Mouse (Mus musculus) MEL (cell line): Measurements from ENCODE around the gene Vti1a. TPM values are rescaled to one million over a fixed set of nuclear protein-coding genes. Genes with fewer than 3 reads are reported as not detected.

Experiments
- DNase-seq: peaks from one replicate; pipeline ENCODE4 v3.0.0; 2011; ENCODE audit warnings: low read depth, low spot score
- H3K27ac ChIP-seq: 2 replicates; pipeline ENCODE4 v1.5.1; 2012; ENCODE audit warnings: low read depth, mild to moderate bottlenecking, control low read depth, low read length, moderate library complexity; ENCODE audit not compliant: control insufficient read depth
- H3K27me3 ChIP-seq, 2 experiments: fragments of 150-350 bp in 1 of 2; sonication (generic) in 1 of 2; 2 replicates each; pipeline ENCODE4 v1.6.1; 2012; ENCODE audit warnings: low read length in 2 of 2, mild to moderate bottlenecking in 2 of 2, improper control_type of control experiment in 1 of 2, moderate library complexity in 1 of 2; ENCODE audit not compliant: insufficient read depth in 2 of 2, control insufficient read depth in 1 of 2
- H3K36me3 ChIP-seq, 2 experiments: 2 replicates each; pipeline ENCODE4 v1.6.1; 2012 to 2014; ENCODE audit warnings: low read length in 2 of 2, improper control_type of control experiment in 1 of 2, inconsistent platforms in 1 of 2, mild to moderate bottlenecking in 1 of 2; ENCODE audit not compliant: insufficient read depth in 2 of 2, control insufficient read depth in 1 of 2
- H3K4me1 ChIP-seq, 2 experiments: fragments of 150-350 bp in 1 of 2; sonication (generic) in 1 of 2; 2 replicates each; pipeline ENCODE4 v1.6.1; 2012; ENCODE audit warnings: low read length in 2 of 2, improper control_type of control experiment in 1 of 2, mild to moderate bottlenecking in 1 of 2; ENCODE audit not compliant: insufficient read depth in 2 of 2, control insufficient read depth in 1 of 2
- H3K4me3 ChIP-seq, 2 experiments: fragments of 150-350 bp in 1 of 2; sonication (generic) in 1 of 2; 2 replicates each; pipeline ENCODE4 v1.5.1; 2012; ENCODE audit warnings: low read depth in 2 of 2, low read length in 2 of 2, mild to moderate bottlenecking in 2 of 2, moderate library complexity in 2 of 2, control low read depth in 1 of 2, improper control_type of control experiment in 1 of 2; ENCODE audit not compliant: control insufficient read depth in 1 of 2, insufficient read depth in 1 of 2
- H3K79me2 ChIP-seq: 2 replicates; pipeline ENCODE4 v1.6.1; 2012; ENCODE audit warnings: mild to moderate bottlenecking, low read length, moderate library complexity; ENCODE audit not compliant: control insufficient read depth, poor library complexity, insufficient read depth
- H3K9ac ChIP-seq: 2 replicates; pipeline ENCODE4 v1.6.1; 2012; ENCODE audit warnings: low read depth, mild to moderate bottlenecking, control low read depth, low read length, moderate library complexity; ENCODE audit not compliant: control insufficient read depth, poor library complexity, severe bottlenecking
- H3K9me3 ChIP-seq: fragments of 150-350 bp; sonication (generic); replicated peaks from 2 replicates; pipeline ENCODE4 v1.6.1; 2012; ENCODE audit warnings: mild to moderate bottlenecking, low read length, improper control_type of control experiment, moderate library complexity; ENCODE audit not compliant: insufficient read depth
- BHLHE40 ChIP-seq: IDR thresholded peaks from 2 replicates; pipeline ENCODE4 v1.6.1; 2012; ENCODE audit warnings: low read depth, mild to moderate bottlenecking, inconsistent platforms, low read length, improper control_type of control experiment, borderline replicate concordance
- E2F4 ChIP-seq: IDR thresholded peaks from 2 replicates; pipeline ENCODE4 v1.6.1; 2011; ENCODE audit warnings: low read depth, low read length, improper control_type of control experiment, borderline replicate concordance
- HCFC1 ChIP-seq: IDR thresholded peaks from 2 replicates; pipeline ENCODE4 v1.6.1; 2012; ENCODE audit warnings: low read depth, mild to moderate bottlenecking, inconsistent platforms, low read length, improper control_type of control experiment, moderate library complexity
- JUND ChIP-seq: IDR thresholded peaks from 2 replicates; pipeline ENCODE4 v1.6.1; 2011; ENCODE audit warnings: low read depth, mild to moderate bottlenecking, improper control_type of control experiment, low read length
- MAFK ChIP-seq: IDR thresholded peaks from 2 replicates; pipeline ENCODE4 v1.6.1; 2011; ENCODE audit warnings: low read depth, mild to moderate bottlenecking, low read length, improper control_type of control experiment, borderline replicate concordance
- MAX ChIP-seq: IDR thresholded peaks from 2 replicates; pipeline ENCODE4 v1.6.1; 2011; ENCODE audit warnings: low read length, improper control_type of control experiment
- POLR2AphosphoS2 ChIP-seq: IDR thresholded peaks from 2 replicates; pipeline ENCODE4 v1.6.1; 2011; ENCODE audit warnings: low read length, improper control_type of control experiment
- RAD21 ChIP-seq: IDR thresholded peaks from 2 replicates; pipeline ENCODE4 v1.6.1; 2011; ENCODE audit warnings: mild to moderate bottlenecking, low read depth, low read length, improper control_type of control experiment
- RCOR1 ChIP-seq: IDR thresholded peaks from 2 replicates; pipeline ENCODE4 v1.6.1; 2012; ENCODE audit warnings: low read depth, mild to moderate bottlenecking, inconsistent platforms, low read length, improper control_type of control experiment
- TAL1 ChIP-seq: IDR thresholded peaks from 2 replicates; pipeline ENCODE4 v1.6.1; 2012; ENCODE audit warnings: mild to moderate bottlenecking, inconsistent platforms, low read length, moderate library complexity, mixed read lengths
- UBTF ChIP-seq: IDR thresholded peaks from 2 replicates; pipeline ENCODE4 v1.6.1; 2012; ENCODE audit warnings: low read depth, mild to moderate bottlenecking, inconsistent platforms, low read length, improper control_type of control experiment, moderate library complexity, borderline replicate concordance; ENCODE audit not compliant: insufficient read depth
- ZC3H11A ChIP-seq: IDR thresholded peaks from 2 replicates; pipeline ENCODE4 v1.6.1; 2012; ENCODE audit warnings: low read depth, mild to moderate bottlenecking, inconsistent platforms, low read length, improper control_type of control experiment
- polyA plus RNA-seq, 2 experiments: library from polyadenylated mRNA; stranded (reverse) in 1 of 2; unstranded in 1 of 2; fragments of >175 nt in 1 of 2; fragments of >200 nt in 1 of 2; gene quantifications; 2 replicates each; pipeline versions ENCODE4 v1.2.1 to v1.2.4; 2012; ENCODE audit warnings: low replicate concordance in 2 of 2, low read depth in 1 of 2; ENCODE audit not compliant: insufficient read length in 2 of 2, insufficient read depth in 1 of 2, missing spikeins in 1 of 2
- total RNA-seq: library from RNA; depleted of rRNA; stranded (reverse); fragments of 300-350 nt; gene quantifications from 2 replicates; pipeline ENCODE4 v1.2.3, GENCODE M21; 2012

Gene Vti1a
- total and polyA plus RNA-seq, 3 experiments = 37.2 to 119 (median 42.8) TPM

DNA sequence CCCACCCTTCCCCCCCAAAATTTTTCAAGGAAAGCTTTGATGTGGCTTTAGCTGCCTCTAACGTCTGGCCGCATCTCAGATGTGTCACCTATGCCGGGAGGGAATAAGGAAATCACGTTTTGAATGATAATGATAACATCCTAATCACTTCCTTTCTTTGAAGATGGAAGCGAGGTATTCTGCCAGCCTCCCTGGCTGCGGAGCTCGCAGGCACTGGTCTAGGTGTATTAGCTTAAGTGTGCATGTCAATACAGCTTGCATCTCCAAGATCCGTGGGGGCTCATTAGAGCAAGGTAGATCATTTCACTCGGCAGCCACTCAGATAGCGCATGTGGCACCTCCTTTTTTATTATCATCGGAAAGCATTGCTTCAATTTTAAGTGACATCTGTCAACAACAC is 74.2 kb downstream of the Vti1a start:
- peaks cover 0 to 5% of the 10 kb centered on the region in 2 experiments; a peak in 3 of 4 replicates for H3K36me3 ChIP-seq
- H3K9me3 ChIP-seq = no peaks in the 10 kb centered on the region
- H3K4me1 ChIP-seq = no peaks in the 10 kb centered on the region; a peak in 1 of 4 replicates
- H3K27ac ChIP-seq = no peak overlapping the region
- H3K9ac ChIP-seq = no peak overlapping the region
- H3K79me2 ChIP-seq = no peaks in the 10 kb centered on the region
- no peak overlapping the region for H3K4me3 ChIP-seq
- TF ChIP-seq ZC3H11A (no peak), MAX (no peak), MAFK (no peak), RCOR1 (no peak), POLR2AphosphoS2 (no peak)
- H3K27me3 ChIP-seq = no peaks in the 10 kb centered on the region
- DNase-seq = no peak

DNA sequence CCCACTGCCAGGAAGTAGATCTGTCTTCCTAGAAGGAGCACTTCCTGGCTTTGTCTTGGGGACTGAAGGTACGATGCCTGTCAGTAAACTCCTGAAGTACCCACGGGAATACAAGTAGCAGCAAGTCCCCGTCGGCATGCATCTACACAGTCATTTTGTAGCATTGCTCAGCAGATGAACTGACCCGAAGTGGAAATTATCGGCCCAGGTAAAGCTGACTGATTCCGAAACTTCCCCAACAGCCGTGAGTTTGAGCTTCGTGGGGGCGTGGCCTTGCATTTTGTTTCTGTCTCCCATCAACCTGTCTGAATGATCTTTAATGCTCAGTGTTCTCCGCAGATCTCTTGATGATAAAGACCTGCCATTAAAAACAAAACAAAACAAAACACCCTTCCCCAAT is 85.5 kb downstream of the Vti1a start:
- Histone ChIP-seq H3K9ac (no peak overlapping the region), H3K27ac (no peak overlapping the region), H3K4me1 (no peaks in the 10 kb centered on the region; a peak in 1 of 4 replicates), H3K27me3 (no peaks in the 10 kb centered on the region), H3K79me2 (no peaks in the 10 kb centered on the region), H3K9me3 (no peaks in the 10 kb centered on the region), H3K4me3 (no peak overlapping the region), H3K36me3 (peaks cover 0 to 4% of the 10 kb centered on the region in 2 experiments; a peak in 1 of 4 replicates)
- TF ChIP-seq MAX = no peak
- no peak for DNase-seq

DNA sequence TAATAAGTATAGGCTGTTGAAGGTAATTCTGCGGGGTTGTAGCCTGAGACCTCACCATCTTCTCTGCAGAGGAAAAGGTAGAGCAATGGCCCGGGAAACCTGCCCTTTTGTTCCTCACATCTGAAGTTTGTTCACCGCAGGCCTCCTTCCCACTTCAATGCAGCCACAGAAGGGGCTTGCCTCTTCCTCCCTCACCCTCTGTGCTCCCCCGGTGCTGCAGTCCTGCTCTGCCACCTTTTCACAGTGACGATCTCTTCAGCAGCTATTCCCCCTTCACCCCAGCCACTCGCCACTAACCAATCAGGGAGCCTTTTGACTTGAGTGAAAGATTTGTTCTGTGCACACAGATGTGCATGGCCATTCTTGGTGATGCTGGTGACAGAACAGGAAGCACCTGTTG is 92.4 kb downstream of the Vti1a start:
- H3K27ac ChIP-seq = no peak overlapping the region
- TF ChIP-seq RAD21 = no peak
- TF ChIP-seq HCFC1 = no peak
- no peak for TF ChIP-seq E2F4
- TF ChIP-seq BHLHE40 = no peak
- no peak for TF ChIP-seq UBTF
- TF ChIP-seq TAL1 = no peak
- TF ChIP-seq ZC3H11A = no peak
- TF ChIP-seq JUND = no peak
- TF ChIP-seq, all 39 proteins: peak for 0
- Histone ChIP-seq H3K79me2 (no peaks in the 10 kb centered on the region), H3K4me3 (no peak overlapping the region), H3K27me3 (no peaks in the 10 kb centered on the region), H3K4me1 (no peaks in the 10 kb centered on the region), H3K9me3 (no peaks in the 10 kb centered on the region), H3K9ac (no peak overlapping the region), H3K36me3 (no peaks in the 10 kb centered on the region; a peak in 1 of 4 replicates)
- DNase-seq = no peak
